Mouse (Mus musculus) yolk sac, embryonic 10.5 days (tissue): Measurements from ENCODE around the gene Tspan8.

ENCODE experiments used
- DNase-seq: peaks from one replicate; pipeline ENCODE4 v3.0.0-alpha.2; 2017; ENCODE audit warnings: low spot score

Tspan8 gene

DNA sequence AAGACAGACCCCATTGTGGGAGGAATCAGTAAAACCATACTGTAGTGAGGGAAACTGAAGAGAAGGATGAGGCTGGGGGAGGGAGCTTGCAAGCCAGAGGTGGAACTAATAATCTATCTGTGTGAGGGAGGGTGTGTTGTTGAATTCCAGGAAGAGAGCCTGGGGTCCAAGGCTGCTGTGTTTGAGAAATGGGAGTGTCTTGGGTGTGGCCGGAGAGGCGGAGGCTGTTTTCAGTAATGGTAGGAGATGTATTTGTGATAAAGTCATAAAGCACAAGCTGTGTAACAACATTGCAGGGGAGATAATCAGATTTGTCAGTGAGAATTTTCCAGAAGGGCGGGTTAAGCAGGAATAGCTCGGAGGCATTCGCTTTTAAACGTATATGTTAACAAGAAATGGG lies 17.4 kb downstream of the Tspan8 start:
- DNase-seq, result no peak

DNA sequence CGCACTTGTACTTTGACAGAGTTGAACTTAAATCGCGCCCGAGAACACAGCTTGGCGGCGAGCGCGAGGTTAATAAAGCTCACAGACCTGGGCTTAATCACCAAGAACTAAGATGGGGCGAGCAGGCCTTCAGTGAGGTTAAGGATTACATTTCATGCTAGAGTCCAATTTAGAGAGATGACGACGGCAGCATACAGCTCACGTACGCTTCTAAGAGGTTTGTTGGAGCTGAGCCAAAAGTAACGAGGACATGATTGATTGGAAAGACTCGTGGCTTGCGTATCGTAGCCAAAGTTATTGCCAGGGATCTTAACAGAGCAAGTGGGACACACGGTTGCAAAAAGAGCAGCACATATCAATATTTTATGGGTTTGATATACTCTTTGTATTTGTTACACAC lies 30.3 kb downstream of the Tspan8 start:
- DNase-seq, result no peak

DNA sequence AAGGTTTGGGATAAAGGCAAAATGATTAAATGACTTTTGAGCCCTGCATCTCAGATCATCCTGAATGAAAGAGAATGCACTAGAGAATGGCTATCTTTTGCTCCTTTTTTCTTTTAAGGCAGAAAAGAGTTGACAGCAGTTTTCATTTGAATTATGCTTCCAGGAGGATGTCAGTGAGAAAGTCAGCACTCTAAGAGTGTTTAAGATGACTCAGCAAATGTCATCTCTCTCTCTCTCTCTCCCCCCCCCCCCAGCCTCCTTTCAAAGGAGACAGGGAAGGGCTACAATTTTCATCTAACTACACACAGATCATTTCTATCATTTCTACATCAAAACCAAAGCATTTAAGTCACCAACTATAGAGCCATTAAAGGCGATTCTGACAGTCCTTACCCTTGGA lies 31.9 kb downstream of the Tspan8 start:
- no peak for DNase-seq

DNA sequence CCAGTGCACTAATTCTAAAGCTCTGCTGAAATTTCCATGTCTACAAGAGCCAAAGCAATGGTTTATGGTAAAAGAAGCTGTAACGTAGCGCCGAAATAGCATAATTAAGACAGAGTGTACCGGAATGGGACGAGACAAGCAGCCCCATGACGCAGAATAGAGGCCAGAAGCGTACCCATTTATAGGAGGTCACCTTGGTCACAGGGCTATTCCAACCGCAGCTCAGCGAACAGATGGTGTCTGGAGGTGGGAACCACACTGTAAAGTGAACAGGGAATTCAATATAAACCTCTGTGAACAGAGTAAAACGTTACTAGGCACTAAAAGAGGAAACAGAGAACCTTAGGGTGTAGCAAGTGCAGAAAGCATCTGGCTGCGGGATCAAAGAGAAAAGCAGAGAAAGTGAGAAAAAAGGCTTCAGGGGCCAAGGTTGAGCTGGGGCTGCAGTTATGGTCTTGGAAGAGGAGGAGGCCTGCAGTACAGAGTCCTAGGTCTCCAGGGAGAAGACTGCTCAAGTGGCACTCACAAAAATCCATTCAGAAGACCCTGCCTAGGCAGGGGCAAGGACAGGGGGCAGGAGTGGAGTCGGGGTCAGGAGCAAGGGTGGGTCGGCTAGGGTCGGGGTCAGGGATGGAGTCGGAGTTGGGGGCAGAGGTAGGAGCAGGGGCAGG lies 43.7 kb downstream of the Tspan8 start:
- no peak for DNase-seq

DNA sequence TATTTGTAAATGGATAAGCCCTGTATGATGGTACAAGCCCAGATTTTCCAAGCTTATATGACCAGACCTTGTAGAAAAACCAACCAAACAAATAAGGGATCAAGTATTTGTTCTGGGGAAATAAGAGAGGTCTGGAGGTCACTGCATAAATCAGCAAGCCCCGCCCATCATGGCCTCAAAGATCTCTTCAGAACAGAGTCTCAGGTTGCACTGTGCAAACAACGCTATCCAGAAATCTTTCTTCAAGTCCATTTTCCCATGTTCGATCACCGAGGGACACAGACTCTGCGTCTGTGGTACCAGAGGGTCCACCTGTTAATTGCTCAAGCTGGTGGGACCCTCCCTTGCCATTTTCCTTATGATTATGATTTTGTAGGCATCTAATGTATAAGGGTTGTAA lies 45.3 kb downstream of the Tspan8 start:
- DNase-seq, result peak; percentile 9

DNA sequence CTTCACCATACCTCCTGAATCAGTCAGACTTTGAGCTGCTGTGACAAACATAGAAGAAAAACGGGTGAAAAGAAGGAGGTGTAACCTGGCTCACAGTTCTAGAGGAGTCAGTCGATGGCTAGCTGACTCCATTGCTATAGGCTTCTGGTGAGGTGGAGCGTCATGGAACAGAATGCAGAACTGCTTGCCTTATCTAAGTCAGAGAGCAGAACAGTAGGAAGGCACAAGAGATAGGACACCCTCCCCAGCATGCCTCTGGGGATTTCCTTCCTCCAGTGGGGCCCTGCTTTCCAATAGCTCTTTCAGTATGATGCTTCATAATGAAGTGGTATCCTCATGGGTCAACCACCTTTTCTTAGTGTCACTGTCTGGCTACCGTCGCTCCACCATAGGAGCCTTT lies 66.1 kb downstream of the Tspan8 start:
- DNase-seq, result no peak

DNA sequence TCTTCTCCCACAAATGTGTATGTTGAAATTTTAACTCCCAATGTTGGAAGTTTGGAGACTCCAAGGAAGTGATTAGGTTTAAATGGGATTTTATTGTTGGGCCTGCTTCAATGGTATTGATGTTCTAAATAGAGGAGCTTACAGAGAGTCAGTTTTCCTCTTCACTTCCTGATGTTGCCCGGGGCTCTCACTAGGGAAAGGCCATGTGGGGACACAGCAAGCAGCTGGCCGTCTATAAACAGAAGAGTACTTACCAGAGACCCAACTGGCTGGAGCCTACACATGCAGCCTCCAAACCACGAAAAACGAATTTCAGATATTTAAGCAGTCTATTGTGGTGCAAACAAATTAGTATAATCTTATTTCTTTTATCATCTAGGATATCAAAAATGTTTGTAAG lies 75.3 kb downstream of the Tspan8 start:
- no peak for DNase-seq

DNA sequence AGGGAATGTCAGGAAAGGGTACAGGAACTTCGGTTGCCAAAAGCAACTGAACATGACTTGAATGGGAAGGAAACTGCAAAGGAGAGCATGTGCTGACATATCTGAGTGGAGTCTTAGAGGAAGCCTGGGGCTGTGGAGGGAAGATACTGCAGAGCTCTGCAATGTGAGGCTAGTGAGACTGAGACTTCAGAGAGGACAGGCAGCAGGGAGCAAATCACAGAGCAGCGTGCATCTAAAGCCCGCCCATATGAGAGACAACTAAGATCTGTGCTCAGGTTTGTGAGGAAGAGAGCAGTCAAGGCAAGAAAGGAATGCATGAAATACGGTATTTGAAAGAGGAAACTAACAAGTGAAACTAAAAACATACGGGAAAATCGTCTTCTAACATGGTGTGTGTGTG lies 76.3 kb downstream of the Tspan8 start:
- no peak for DNase-seq

DNA sequence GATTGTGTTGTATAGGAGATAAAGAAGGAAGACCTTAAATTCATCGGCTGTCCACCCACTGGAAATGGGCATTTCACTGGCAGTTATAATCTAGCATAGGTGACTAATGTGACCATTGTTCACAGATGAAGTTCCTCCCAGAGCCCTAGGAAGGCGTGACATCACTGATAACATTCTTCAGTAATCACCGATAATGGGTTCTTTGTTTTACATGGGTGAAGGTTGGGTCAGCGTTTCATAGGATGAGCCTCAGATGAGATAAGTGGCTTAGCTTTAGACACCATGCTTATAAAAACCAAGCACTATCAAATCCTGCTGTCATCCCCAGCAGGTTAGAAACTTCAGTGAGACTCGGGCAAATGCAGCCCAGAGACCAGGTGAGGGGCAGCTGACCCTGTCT lies 77.4 kb downstream of the Tspan8 start:
- no peak for DNase-seq

DNA sequence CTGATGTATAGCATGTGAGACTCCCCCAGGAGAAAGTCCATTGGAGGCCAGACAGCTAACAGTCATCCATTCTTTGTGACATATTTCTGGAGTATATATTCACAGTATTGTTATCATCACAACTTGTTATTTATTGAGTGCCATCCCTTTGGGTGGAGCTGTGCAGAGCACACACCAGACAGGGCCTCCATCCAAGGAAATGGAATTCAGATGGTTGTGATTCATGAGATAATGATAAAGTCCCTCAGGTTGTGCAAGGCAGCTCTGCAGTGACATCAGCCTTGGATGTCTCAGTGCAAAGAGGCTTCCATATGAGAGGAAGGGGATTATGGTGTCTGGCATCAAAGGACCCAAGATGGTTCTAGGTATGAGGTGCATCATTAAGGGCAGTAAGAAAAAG lies 80.1 kb downstream of the Tspan8 start:
- no peak for DNase-seq

DNA sequence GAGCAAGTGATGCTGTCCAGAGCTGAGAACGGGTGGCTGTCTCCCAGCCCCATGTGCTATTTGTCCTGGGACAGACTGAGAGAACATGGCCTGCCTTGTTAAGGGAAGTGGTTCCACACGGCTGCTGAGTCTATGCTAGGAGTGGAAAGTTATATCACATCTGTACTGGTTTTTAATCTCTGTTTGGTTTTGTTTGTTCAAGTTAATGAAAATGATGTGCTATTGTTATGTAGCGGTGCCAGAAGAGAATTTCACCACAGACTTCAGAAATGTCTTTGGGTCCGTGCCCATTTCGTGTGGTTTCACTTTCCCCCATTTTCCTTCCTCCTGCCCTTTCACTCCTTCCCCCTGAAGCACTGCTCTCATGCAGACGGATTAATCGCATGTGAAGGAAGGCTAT lies 80.6 kb downstream of the Tspan8 start:
- no peak for DNase-seq
